Mouse (Mus musculus) cerebellum, adult 2 months (tissue): ENCODE results near the gene Eya2. TPM values are rescaled to one million over a fixed set of nuclear protein-coding genes. Genes with fewer than 3 reads are reported as not detected.

ENCODE experiments used
- DNase-seq, 2 experiments: peaks; one replicate each; pipeline ENCODE4 v3.0.0; 2021
- H3K27ac ChIP-seq: fragments of 200-500 bp; 2 replicates; pipeline ENCODE4 v1.5.1; 2012; ENCODE audit warnings: low read length, control low read depth, inconsistent platforms; ENCODE audit not compliant: insufficient read depth
- H3K27me3 ChIP-seq: fragments of 200-500 bp; 2 replicates; pipeline ENCODE4 v1.6.1; 2012; ENCODE audit warnings: inconsistent platforms, mild to moderate bottlenecking, low read length, moderate library complexity; ENCODE audit not compliant: control insufficient read depth, insufficient read depth
- H3K4me1 ChIP-seq: fragments of 200-500 bp; 2 replicates; pipeline ENCODE4 v1.6.1; 2011; ENCODE audit warnings: low read length; ENCODE audit not compliant: control insufficient read depth, insufficient read depth
- H3K4me3 ChIP-seq: fragments of 200-500 bp; replicated peaks from 2 replicates; pipeline ENCODE3; 2011; ENCODE audit warnings: mild to moderate bottlenecking, low read depth, low read length, control low read depth; ENCODE audit not compliant: insufficient read depth
- CTCF ChIP-seq: fragments of 200-500 bp; IDR thresholded peaks from 2 replicates; pipeline ENCODE4 v1.5.1; 2011; ENCODE audit warnings: low read depth, mild to moderate bottlenecking, control low read depth, low read length, moderate library complexity, borderline replicate concordance; ENCODE audit not compliant: insufficient read depth
- POLR2A ChIP-seq: fragments of 200-500 bp; IDR thresholded peaks from 2 replicates; pipeline ENCODE4 v1.6.1; 2011; ENCODE audit warnings: low read length, control low read depth, borderline replicate concordance; ENCODE audit not compliant: insufficient read depth
- WGBS: fragments of 180-500 bp; shearing (Covaris S2); methylation state at CpG from one replicate; pipeline ENCODE4 v1.1.7; 2018; 5-methylcytosine and 5-hydroxymethylcytosine counted together
- polyA plus RNA-seq: library from polyadenylated mRNA; depleted of rRNA; stranded (reverse); fragments of >200 nt; gene quantifications from 2 replicates; pipeline ENCODE4 v1.2.3, GENCODE M21; 2012

The Eya2 gene
- polyA plus RNA-seq, 1 experiment = 10.9 TPM

DNA sequence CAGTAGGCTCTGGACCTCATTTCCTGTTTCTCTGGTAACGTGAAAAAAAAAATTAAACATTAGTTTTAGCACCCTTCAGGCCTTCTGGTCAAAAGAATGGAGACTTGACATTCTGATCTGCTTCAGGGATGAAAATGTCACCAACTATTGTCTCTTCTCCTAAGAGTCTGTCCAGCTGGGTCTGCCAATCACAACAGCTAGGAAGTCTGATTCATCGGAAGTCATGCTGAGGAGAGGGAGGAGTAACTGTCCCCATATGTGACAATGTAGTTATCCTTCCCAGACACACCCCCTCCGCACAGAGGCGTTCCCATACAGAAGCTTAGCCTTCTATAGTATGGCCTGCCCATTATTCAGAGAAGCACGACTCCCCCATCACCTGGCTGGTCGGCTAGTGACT, 25.9 kb upstream of the Eya2 start:
- H3K4me1 ChIP-seq = peaks cover 1% of the 10 kb centered on the region; the same call in 1 of the 2 replicates
- H3K27me3 ChIP-seq = no peaks in the 10 kb centered on the region
- H3K27ac ChIP-seq = no peak overlapping the region
- no peak for TF ChIP-seq POLR2A
- no peak for TF ChIP-seq CTCF
- WGBS = 45% methylated on average over 6 of the region's 6 CpGs
- H3K4me3 ChIP-seq = no peak overlapping the region
- DNase-seq = no peak

DNA sequence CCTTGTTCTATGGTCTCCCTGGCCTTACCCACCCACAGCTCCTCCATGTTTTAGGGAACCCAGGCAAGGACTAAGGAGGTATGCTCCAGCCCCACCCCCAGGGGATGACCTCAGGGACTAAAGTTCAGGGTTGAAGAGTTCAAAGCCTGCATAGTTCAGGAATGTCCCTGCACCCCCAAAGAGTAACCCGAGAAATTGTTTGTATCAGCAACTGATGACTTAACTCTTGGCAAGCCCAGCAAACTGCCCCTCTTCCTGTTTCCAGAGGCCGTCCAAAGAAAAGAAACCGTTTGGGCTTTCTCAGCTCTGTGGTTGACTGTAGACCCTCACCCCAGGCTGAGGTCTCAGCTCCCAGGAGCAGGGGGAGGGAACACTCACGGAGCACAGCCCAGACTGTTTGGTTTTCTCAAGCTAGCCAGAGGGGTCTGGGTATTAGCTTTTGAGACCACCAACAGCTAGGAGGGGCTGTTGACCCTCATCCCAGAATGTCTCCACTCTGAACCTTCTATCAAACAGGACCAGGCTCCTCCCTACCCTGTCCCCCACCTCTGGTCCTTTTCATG, 23.5 kb upstream of the Eya2 start:
- TF ChIP-seq POLR2A (no peak), CTCF (no peak)
- H3K27ac ChIP-seq = no peak overlapping the region
- 77% methylated on average over 4 of the region's 4 CpGs for WGBS
- no peaks in the 10 kb centered on the region for H3K27me3 ChIP-seq
- H3K4me1 ChIP-seq = no peaks in the 10 kb centered on the region
- no peak for DNase-seq
- H3K4me3 ChIP-seq = no peak overlapping the region

DNA sequence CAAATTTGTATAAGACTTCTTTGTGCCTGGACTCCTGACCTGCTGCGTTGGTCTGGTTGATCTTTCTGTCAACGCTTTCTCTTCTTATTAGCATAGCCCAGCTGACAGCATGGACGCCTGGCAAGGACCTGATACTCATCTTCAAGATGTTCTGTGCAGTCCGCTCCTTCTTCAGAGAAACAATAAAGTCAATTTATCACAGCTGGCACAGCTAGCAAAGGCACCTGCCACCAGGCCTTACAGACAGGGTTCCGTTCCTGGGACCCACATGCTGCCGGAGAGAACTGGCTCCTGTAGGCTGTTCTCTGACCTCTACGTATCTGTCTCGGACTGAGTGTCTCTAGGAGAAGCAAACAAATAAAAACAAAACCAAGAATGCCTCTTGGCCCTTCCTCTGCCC, 11.8 kb upstream of the Eya2 start:
- no peak for DNase-seq
- H3K27ac ChIP-seq = no peak overlapping the region
- no peak overlapping the region for H3K4me3 ChIP-seq
- H3K27me3 ChIP-seq = no peaks in the 10 kb centered on the region
- TF ChIP-seq POLR2A (no peak), CTCF (no peak)
- 65% methylated on average over 8 of the region's 8 CpGs for WGBS
- no peaks in the 10 kb centered on the region for H3K4me1 ChIP-seq

DNA sequence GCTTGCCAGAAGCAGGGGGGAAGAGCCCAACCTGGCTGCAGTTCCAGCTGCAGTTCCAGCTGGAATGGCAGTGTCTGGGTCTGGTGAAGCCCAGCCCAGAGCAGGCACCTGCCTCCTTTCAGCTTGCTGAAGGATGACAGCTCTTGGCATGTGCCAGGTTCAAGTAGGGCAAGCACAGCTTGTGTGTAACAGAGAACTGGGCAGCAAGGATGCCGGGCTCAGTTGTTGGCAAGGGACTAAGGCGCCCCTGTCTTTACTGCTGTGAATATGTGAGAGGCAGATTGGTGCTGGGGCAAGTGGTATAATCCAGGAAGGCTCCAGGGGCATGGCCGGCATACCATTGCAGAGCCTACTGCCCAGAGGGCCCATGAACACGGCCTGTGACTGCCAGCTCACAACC, 11.3 kb upstream of the Eya2 start:
- no peak overlapping the region for H3K27ac ChIP-seq
- H3K4me3 ChIP-seq = no peak overlapping the region
- WGBS = 30% methylated on average over 4 of the region's 4 CpGs
- TF ChIP-seq POLR2A (no peak), CTCF (no peak)
- H3K4me1 ChIP-seq = no peaks in the 10 kb centered on the region
- DNase-seq = no peak
- no peaks in the 10 kb centered on the region for H3K27me3 ChIP-seq

DNA sequence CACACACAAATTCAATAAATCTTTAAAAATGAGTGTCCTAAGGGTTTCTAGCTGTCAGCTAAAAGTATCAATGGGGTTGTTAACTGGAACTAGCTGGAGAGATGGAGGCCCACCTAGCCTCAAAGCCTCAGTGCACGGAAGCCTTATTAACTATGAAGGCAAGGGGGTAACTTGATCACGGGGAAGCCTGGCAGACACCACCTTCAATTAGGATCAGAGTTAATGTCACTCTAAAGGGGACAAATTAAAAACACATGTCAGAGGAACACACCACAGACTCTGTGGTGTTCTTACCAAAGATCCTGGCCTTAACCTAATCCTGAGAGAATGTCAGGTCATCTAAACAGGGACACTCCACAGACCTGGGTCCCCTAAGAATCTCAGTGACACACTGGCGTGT, 10.3 kb upstream of the Eya2 start:
- no peak overlapping the region for H3K4me3 ChIP-seq
- TF ChIP-seq CTCF = no peak
- TF ChIP-seq POLR2A = no peak
- DNase-seq = no peak
- no peak overlapping the region for H3K27ac ChIP-seq
- H3K27me3 ChIP-seq = no peaks in the 10 kb centered on the region
- no peaks in the 10 kb centered on the region for H3K4me1 ChIP-seq
- WGBS = 94% methylated on average over 3 of the region's 3 CpGs

DNA sequence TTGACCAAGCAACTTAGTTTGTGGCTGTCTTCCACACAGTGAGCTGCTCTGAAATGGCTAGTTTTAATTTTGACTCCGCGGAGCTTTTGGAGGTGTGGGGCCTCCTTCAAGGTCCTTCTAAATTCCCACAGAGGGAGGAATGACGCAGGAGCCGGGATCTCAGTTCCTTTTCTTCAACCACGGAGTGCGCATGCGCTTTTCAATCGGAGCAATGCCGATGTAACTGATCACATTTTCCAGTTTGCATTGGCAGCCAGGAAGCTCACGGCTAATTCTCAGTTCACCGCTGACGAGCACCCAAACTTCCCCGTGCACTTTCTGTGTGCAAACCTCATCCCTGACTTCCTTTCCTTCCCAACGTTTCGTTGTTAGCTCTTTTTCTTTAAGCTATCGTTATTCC, 4.1 kb upstream of the Eya2 start:
- DNase-seq = no peak
- 89% methylated on average over 16 of the region's 16 CpGs for WGBS
- no peak overlapping the region for H3K27ac ChIP-seq
- no peaks in the 10 kb centered on the region for H3K4me1 ChIP-seq
- no peak for TF ChIP-seq POLR2A
- TF ChIP-seq CTCF = no peak
- H3K4me3 ChIP-seq = no peak overlapping the region
- no peaks in the 10 kb centered on the region; the same call in 1 of the 2 replicates for H3K27me3 ChIP-seq

DNA sequence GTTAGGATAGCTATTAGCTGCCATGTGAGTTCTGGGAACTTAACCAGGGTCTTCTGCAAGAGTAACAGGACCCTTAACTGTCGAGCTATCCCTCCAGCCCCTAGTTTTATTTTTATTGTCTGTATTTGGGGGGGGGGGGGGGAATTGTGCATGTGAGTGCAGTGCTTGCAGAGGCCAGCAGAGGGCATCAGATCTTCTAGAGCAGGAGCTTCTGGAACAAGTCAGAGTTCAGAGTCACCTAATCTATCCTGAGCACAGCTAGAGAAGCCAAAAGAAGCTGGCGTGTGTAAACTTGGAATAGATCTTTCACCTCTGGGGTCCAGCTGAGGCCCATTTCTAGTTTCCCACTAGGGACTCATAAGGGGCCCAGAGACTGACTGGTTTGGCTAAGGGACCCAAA, 1.1 kb upstream of the Eya2 start:
- 93% methylated on average over 2 of the region's 2 CpGs for WGBS
- no peaks in the 10 kb centered on the region for H3K4me1 ChIP-seq
- H3K27me3 ChIP-seq = no peaks in the 10 kb centered on the region; the same call in 1 of the 2 replicates
- no peak for TF ChIP-seq CTCF
- TF ChIP-seq POLR2A = no peak
- DNase-seq = no peak
- no peak overlapping the region for H3K4me3 ChIP-seq
- H3K27ac ChIP-seq = no peak overlapping the region

DNA sequence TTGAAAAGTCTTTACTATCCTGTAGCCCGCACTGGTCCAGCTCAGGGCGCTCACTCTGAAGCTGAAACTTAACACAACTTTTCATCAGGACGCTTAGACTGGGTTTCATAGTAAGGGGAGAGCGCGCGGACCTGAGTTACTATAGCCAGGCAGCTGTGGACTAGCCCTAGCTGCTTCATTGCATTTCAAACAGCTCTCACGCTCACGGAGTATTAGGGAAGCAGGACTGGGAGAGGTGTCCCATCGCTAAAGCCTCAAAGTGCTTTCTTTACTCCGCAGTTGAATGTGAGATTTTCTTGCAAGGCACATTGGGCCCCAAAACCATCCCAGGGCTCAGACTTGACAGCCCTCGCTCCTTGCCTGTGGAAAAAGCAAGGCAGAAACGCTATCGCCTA, 841 bp downstream of the Eya2 start:
- no peak for DNase-seq
- WGBS = 20% methylated on average over 13 of the region's 13 CpGs
- no peak overlapping the region for H3K4me3 ChIP-seq
- no peak overlapping the region for H3K27ac ChIP-seq
- no peaks in the 10 kb centered on the region for H3K4me1 ChIP-seq
- TF ChIP-seq CTCF = no peak
- no peak for TF ChIP-seq POLR2A
- no peaks in the 10 kb centered on the region; the same call in 1 of the 2 replicates for H3K27me3 ChIP-seq
